Mouse (Mus musculus): ENCODE measurements around the gene Olfr1373.
"Not testable (repeated sequence)": the region's sequence is repeated elsewhere in the genome, so short reads cannot be mapped to it uniquely, and the experiment has no call there.

The Olfr1373 gene

DNA sequence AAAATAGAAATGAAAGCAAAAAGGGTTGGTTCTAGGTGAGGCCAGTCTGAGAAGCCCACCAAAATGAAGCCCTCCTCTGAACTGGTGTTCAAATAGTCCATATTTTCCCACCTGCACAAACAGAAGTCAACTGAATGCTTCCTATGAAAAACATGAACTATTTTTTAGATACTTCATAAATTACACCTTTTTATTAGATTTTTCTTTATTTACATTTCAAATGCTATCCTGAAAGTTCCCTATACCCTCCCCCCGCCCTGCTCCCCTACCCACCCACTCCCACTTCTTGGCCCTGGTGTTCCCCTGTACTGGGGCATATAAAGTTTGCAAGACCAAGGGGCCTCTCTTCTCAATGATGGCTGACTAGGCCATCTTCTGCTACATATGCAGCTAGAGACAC is at the start of gene Olfr1373:
Gene Olfr1373 (minus strand): TSS at position 101 of the 400 bp plus-strand sequence.
- DNase-seq: not testable (repeated sequence)

GRCm38 (mm10) chr11:52180651-52181050 is 35.3 kb upstream of the Olfr1373 start:
- DNase-seq: not testable (repeated sequence)

DNA sequence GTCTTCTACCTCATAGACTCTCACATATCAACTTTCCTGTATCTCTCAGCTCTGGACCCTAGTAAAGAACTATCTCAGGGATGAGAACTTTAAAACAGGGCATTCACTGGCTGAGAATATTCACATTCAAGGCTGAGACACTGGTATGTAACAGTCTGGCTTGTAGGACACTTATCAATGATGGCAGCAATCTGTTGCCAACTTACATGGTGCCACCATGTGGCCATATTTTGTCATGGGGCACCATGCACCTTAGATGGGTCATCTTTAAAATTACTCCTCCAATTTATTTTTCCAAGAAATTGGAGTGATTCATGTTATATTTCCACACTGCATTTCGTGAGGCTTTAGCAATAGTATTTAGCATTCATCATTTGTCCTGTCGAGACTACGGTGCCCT is 34.6 kb upstream of the Olfr1373 start:
- DNase-seq: not testable (repeated sequence)

- no peak for DNase-seq
Measured at GRCm38 (mm10) chr11:52168461-52168860, 23.1 kb upstream of the Olfr1373 start.

DNA sequence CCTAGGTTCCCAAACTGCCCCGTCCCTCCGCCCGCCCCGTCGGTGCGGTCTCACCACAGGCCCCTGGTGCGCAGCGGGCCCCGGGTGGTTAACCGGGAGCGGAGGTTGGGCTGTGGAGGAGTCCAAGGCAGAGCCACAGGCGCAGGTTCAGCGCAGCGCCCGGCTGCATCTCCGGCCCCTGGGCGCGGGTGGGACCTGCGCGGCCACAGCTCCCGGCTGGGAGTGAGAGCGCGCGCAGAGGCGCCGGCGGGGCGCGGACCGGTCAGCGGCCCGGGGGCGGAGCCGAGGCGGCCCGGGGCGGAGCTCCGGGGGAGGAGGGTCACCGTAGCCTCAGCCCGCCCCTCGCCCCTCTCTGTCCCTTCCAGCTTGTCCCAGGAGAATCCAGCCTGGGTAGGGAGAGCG is 22.6 kb upstream of the Olfr1373 start:
- not testable (repeated sequence) for DNase-seq

DNA sequence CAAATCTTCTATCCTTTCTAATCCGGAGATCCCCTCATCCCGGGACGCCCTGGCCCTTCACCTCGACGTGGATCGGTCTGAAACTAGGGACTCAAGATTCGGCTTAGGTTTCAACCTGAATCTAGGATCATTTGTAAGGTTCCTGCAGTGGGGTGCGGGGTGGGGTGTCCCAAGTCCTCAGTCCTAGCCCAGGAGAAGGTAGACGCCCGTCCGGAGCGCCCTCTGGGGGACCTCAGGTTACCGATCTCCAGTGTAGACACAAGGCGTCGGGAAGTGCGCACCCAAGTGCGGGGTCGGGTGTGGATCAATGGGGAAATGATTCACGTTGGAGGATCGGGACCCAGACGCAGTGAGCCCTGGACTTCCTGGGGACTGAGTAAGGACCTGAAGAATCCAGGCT is 21.8 kb upstream of the Olfr1373 start:
- DNase-seq: no peak

GRCm38 (mm10) chr11:52163926-52164325 is 18.6 kb upstream of the Olfr1373 start:
- DNase-seq: no peak

GRCm38 (mm10) chr11:52143675-52144074 is 1.7 kb downstream of the Olfr1373 start:
- not testable (repeated sequence) for DNase-seq

DNA sequence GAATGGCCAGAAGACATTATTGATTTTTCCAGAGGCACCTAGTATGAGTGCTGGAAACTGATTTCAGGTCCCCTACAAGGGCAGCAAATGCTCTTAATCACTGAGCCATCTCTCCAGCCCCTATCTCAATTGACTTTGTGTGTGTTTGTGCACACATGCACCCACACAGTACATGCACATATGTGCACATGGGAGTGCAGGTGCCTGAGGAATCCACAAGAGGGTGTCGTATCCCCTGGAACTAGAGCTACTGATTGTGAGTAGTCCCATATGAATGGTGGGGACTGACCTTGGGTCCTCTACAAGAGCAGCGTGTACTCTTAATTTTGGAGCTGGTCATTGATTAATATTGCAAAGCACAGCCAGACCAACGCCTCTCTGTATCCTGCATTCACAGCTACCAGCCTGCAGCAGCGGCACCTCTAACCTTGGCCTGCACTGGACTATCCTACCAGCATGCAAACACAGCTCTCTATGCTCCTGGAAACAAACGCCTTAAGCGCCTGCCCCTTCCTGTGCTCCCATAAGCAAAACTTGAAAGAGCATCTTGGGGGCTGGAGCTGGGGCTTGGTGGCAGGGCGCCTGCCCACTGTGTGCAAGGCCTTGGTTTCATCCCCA is 14.8 kb downstream of the Olfr1373 start:
- DNase-seq: no peak

DNA sequence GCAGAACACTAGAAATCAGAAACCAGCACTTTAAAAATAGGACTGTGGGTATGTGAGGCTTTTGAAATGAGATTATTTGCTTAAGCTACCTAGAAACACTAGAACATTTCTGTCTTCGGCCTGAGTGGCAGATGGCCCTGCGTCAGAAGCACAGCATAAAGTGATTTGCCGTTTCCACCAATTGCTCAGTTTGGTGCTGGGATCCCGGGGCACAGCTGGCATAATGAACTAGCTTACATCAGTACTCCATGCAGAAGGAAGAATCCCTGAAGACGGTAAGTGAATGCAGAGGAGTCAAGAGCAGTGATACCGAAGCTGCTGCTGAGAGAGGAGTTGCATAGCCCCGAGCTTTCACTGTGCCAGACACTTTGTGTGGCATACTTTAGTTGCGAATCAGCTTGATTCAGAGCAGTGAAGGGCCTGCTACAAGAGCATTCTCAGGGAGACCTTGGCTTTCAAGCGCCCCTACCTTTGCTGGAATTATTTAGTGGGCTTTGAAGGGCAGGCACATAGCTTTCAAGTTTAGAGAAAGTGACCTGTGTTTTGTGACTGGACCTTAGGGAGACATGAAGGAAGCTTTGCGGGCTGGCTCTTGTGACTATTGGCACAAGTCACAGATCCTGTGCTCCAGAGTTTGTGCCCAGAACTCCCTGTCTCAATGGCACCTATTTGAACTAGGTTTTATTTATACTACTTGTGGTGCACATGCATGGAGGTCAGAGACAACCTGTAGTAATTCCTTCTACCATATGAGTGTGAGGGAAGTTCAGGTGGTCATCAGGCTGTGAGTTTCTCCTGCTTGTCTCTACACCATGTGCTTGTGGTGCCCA is 15.5 kb downstream of the Olfr1373 start:
- DNase-seq: peak; percentile 55

DNA sequence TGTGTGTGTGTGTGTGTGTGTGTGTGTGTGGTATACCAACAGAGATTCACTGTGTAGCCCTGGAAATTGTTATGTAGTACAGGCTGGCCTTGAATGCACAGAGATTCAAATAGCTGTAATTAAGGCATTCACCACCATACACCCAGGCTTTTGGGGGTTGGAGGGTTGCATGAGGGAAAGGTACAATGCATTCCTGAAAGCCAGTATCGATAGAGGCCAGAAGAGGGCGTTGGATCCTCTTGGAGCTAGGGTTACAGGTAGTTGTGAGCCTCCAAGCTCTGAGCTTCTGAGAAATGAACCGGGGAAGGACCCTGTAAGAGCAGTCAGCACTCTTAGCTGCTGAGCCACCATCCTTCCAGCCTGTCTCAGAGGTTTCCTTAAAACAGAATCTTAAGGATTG is 16.2 kb downstream of the Olfr1373 start:
- no peak for DNase-seq

DNA sequence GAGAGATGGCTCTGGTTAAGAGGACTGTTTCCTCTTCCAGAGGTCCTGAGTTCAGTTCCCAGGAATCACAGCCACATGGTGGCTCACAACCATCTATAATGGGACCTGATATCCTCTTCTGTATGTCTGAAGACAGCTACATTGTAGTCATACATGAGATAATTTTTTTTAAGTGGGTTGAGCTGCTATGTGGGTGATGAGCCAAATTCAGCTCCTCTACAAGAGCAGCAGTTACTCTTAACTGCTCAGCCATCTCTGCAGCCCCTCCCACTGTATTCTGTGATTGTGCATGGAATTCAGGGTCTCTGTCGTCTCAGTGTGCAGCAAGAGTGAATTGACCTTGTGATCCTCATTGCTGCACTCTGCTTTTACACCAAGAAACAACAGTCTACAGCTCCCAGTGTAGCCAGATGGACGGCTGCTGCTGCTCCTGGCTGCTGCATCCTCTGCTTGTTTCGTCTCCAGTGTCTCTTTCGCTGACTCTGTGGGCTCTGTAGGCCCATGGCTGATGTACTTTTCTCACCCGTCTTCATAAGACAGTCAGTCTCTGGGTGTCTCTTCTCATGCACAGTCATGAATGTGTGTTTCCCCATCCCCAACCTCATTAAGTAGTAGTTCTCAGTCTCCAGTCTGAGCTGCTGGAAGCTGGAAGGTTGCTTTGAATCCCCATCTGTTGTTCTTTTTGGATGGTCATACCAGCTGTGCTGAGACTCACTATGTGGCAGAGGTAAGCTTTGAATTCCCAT is 16.8 kb downstream of the Olfr1373 start:
- DNase-seq: no peak

- DNase-seq: no peak
Measured at GRCm38 (mm10) chr11:52127760-52128159, 17.6 kb downstream of the Olfr1373 start.

DNA sequence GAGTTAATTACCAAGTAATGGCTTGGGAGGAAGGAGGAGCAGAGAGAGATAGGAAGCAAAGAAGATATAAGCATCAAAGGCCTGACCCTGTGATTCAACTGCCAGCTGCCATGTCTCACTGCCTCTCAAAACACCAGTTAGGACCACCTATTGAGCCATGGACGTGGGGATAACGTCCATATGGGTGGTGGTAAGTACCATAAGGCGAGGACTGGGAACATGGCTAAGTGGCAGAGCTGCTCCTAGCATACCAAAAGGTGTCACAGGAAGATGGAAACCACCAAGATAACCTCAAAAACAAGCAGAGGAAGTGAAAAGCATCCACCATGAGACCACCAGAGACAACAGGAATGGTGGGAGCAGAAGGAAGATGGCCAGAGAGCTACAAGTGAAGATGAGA is 18.2 kb downstream of the Olfr1373 start:
- DNase-seq: no peak

GRCm38 (mm10) chr11:52124468-52124867 is 20.9 kb downstream of the Olfr1373 start:
- DNase-seq: no peak

- DNase-seq: no peak
Measured at GRCm38 (mm10) chr11:52122045-52122444, 23.3 kb downstream of the Olfr1373 start.

DNA sequence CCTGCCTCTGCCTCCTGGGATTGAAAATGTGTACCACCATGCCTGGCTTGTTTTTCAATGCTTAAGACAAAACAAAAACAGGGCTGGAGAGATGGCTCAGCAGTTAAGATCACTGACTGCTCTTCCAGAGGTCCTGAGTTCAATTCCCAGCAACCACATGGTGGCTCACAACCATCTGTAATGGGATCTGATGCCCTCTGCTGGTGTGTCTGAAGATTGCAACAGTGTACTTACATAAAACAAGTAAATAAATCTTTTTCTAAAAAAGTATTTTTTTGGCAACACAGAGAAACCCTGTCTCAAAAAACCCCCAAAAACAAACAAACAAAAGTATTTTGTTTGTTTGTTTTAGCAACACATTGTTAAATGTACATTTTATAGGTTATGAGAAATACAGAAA is 24.9 kb downstream of the Olfr1373 start:
- DNase-seq: not testable (repeated sequence)

DNA sequence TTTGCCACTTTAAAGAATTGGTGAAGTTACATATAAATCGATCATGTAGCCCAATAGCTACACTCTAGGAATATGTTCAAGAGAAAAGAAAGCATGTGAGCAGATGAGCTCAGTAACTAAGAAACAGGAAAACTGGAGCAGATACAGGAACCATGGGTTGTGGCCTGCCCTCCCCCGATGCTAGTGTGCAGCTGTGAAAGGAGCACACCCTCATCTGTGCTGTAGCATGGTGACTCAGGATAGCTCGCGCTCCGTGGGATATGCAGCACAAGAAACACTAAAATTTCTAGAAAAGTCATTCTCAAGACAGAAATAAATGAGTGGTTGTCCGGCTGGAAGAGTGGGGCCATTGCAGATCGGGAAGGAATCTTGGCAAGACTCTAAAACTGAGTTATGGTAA is 28.2 kb downstream of the Olfr1373 start:
- no peak for DNase-seq

DNA sequence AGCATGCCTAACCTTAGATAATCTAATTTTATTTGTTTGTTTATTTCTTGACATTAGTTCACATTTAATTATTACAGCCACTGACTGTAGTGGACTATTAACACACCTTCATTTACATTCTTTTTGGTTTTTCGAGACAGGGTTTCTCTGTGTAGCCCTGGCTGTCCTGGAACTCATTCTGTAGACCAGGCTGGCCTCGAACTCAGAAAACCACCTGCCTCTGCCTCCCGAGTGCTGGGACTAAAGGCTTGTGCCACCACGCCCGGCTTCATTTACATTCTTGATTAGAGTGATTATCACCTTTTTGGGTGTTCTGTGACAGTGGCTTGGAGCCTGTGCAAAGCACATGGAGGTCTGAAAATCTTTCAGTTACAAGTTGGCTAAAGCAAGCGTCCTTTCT is 29.2 kb downstream of the Olfr1373 start:
- not testable (repeated sequence) for DNase-seq

GRCm38 (mm10) chr11:52115479-52115878 is 29.8 kb downstream of the Olfr1373 start:
- DNase-seq: no peak

DNA sequence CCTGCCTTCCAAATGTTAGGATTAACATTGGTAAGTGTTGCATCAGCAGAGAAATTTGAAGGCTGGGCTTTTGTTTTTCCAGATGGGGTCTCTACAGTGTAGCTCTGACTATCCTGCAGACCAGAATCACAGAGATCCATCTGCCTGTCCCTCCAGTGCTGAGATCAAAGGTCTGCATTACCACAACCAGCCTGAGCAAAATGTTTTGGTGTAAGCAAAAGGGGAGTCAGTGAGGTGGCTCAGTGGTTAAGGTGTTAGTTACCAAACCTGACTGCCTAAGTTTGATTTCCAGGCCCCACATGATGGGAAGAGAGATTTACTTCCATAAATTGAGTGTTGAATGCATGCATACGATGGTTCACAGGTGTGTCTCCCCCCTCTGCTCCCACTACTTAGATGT is 35.9 kb downstream of the Olfr1373 start:
- DNase-seq: no peak

DNA sequence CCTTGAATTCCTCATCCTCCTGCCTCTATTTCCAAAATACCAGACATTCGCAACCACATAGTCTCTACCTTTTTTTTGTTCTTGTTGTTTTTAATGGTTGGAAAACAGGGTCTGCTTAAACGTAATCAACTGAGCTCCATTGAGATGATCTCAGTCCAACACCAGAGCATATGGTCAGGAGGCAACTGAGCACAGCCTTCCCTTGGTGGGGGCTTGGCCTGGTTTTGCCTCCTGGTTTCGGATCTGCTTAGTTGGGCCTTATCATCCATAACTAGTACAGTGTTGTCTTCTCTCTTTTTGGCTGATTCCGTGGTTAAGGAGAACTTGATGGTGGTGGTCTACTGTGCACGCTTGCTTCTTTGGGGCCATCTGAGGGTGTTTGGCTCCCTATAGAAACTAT is 36.5 kb downstream of the Olfr1373 start:
- no peak for DNase-seq

DNA sequence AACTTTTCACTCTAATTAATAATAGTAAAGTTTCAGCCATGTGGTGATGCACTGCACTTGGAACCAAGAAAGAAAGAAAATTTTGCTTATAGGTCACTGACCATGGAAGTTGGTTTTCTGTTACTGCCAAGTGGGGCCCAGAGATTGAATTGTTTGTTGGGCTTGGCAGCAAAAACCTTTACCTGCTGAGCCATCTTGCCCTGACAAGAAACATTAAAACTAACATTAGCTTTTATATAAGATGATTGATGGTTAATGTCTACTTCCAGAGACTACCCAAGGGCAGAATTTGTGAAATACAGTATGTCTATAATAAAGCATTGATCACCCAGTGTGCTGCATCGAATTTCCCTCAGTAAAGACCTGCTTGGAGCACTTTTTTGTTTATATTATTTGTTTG is 38.9 kb downstream of the Olfr1373 start:
- no peak for DNase-seq

DNA sequence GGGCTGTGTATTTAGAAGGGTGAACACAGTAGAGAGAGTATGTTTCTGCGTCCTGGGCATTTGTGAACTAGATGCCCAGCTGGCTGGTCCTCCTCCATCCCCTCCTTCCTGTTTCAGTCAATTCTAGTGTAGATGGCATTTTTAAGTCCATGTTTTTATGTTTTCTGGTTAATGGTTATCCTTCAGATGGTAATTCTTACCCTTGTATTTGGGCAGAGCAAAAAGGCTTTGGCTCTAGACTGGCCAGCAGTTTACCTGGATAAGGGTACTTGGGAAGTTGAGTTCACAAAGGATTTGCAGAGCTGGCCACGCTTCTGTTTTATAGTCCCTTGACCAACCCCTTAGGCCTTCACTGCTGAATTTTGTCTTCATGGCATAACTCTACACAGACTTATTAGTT is 39.3 kb downstream of the Olfr1373 start:
- no peak for DNase-seq

Measured in right cerebral cortex, postnatal 14 days (tissue).